Mouse (Mus musculus): ENCODE measurements around the gene Cklf.

GRCm38 (mm10) chr8:104242038-104242644 is 8.5 kb upstream of the Cklf start:
- no peak for TF ChIP-seq CTCF (IDR thresholded peaks at IDR 0.05; ENCODE audit: low read depth)
- no peak for TF ChIP-seq EP300 (IDR thresholded peaks at IDR 0.05; ENCODE audit: low read depth)

All from liver, embryonic 14.5 days (tissue).